23 mouse cellular contexts compared by ENCODE assay signal in the genomic region with DNA sequence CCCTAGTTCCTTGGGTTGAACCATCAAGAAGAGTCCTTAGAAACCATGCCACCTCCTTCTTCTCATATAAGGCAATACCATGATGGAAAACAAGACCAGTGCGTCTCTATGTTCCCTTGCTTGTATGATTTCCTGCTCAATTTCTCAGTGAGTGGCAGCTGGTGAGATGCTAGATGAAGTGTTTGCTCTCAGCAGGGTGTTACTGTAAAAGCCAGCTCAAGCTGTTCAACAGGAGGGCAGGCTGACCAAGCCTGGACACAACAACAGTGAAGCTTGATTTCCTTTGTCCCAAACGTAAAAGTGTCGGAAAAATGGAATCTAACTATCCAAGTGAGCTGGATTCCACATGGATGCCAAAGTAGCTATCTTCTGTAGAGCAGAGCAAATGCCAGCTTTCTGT.
A peak's percentile ranks its signal among the peaks of the same experiment; 100 is the strongest.
DNase-seq lines count a peak whose midpoint lies in the region; ATAC-seq and TF ChIP-seq lines count a peak whose summit lies in the region.
"Had no signal": no experiment of that assay in that cellular context is flagged by ENCODE, and none has a peak within 500 bp of the region (broad histone marks: within the 10 kb centered on the region; RNA-seq: fewer than 3 reads in every experiment).

No protein-coding gene starts in this region.

- no peak for ATAC-seq in midbrain, postnatal 0 days (ENCODE audit: low FRiP score)
- no peak for ATAC-seq in midbrain, embryonic 14.5 days (ENCODE audit: low FRiP score, low TSS enrichment)
- ATAC-seq: activated CD4-positive, CD25-positive, alpha-beta regulatory T cell, adult 4 months; forebrain, postnatal 0 days; intestine, embryonic 16.5 days had no signal

- H3K27ac ChIP-seq in midbrain, postnatal 0 days (ENCODE audit: low read depth, low read length): no peak overlapping the region
- no peak overlapping the region for H3K27ac ChIP-seq in midbrain, embryonic 14.5 days (replicated peaks; ENCODE audit: low read depth, low read length)
- H3K27ac ChIP-seq in cerebellum, adult 2 months (ENCODE audit: insufficient read depth, low read length): no peak overlapping the region; the same call in 1 of the 2 replicates
- H3K27ac ChIP-seq: limb, embryonic 13.5 days; lung, embryonic 15.5 days; neural tube, embryonic 13.5 days had no signal

- peak; percentile 13 for DNase-seq in midbrain, postnatal 0 days (ENCODE audit: low spot score)
- DNase-seq in midbrain, embryonic 14.5 days: no peak
- peak; percentile 67 to 85 for DNase-seq in cerebellum, adult 2 months
- DNase-seq in cerebellum, postnatal 14 days: peak; percentile 65 to 76
- no peak for DNase-seq in gastrocnemius, postnatal 4 days (ENCODE audit: low spot score in 2 of 2)
- DNase-seq in urinary bladder, postnatal 25 days (ENCODE audit: low spot score): no peak
- DNase-seq: adrenal gland, adult 2 months; B cell, adult 2 months; forebrain, postnatal 0 days; kidney, adult 9 months; kidney, postnatal 10 days; layer of hippocampus, adult 9-11 months; lung, postnatal 36 days; thymus, adult 2 months; thymus, postnatal 4 days had no signal

- H3K36me3 ChIP-seq in midbrain, postnatal 0 days (ENCODE audit: insufficient read depth, low read length): no peaks in the 10 kb centered on the region
- H3K36me3 ChIP-seq in midbrain, embryonic 14.5 days (ENCODE audit: control insufficient read depth, insufficient read depth, low read length): no peaks in the 10 kb centered on the region
- H3K36me3 ChIP-seq: lung, embryonic 15.5 days; neural tube, embryonic 13.5 days had no signal

- no peak overlapping the region for H3K4me2 ChIP-seq in midbrain, postnatal 0 days (ENCODE audit: low read depth, low read length, poor library complexity, severe bottlenecking)
- no peak overlapping the region for H3K4me2 ChIP-seq in midbrain, embryonic 14.5 days (ENCODE audit: low read length)
- H3K4me2 ChIP-seq: limb, embryonic 13.5 days; liver, embryonic 11.5 days; lung, embryonic 15.5 days; midbrain, embryonic 11.5 days; neural tube, embryonic 13.5 days had no signal

- H3K4me1 ChIP-seq in midbrain, postnatal 0 days (ENCODE audit: insufficient read depth, low read length): no peaks in the 10 kb centered on the region
- no peaks in the 10 kb centered on the region for H3K4me1 ChIP-seq in midbrain, embryonic 14.5 days (ENCODE audit: control insufficient read depth, insufficient read depth, low read length)
- H3K4me1 ChIP-seq in cerebellum, adult 2 months (ENCODE audit: control insufficient read depth, insufficient read depth, low read length): peaks cover 7% of the 10 kb centered on the region; the same call in 1 of the 2 replicates
- H3K4me1 ChIP-seq: limb, embryonic 13.5 days; lung, embryonic 15.5 days; neural tube, embryonic 13.5 days had no signal

- no peak for TF ChIP-seq CTCF in midbrain, postnatal 0 days (IDR thresholded peaks at IDR 0.05)
- TF ChIP-seq CTCF in cerebellum, adult 2 months (IDR thresholded peaks at IDR 0.05; ENCODE audit: borderline replicate concordance, insufficient read depth, low read depth, low read length): no peak

- WGBS in midbrain, postnatal 0 days: 85% methylated on average over 3 of the region's 3 CpGs
- WGBS in midbrain, embryonic 14.5 days: 87% methylated on average over 3 of the region's 3 CpGs
- WGBS in cerebellum, adult 2 months: 8% methylated on average over 3 of the region's 3 CpGs

- no peak overlapping the region for H3K9ac ChIP-seq in midbrain, postnatal 0 days (replicated peaks; ENCODE audit: low read length, poor library complexity, severe bottlenecking)
- H3K9ac ChIP-seq in midbrain, embryonic 14.5 days (replicated peaks; ENCODE audit: low read length): no peak overlapping the region
- H3K9ac ChIP-seq: forebrain, postnatal 0 days; limb, embryonic 13.5 days; lung, embryonic 15.5 days; neural tube, embryonic 13.5 days had no signal

- H3K27me3 ChIP-seq in midbrain, postnatal 0 days (ENCODE audit: insufficient read depth, low read length): no peaks in the 10 kb centered on the region
- H3K27me3 ChIP-seq in midbrain, embryonic 14.5 days (ENCODE audit: control insufficient read depth, insufficient read depth, low read length): no peaks in the 10 kb centered on the region
- no peaks in the 10 kb centered on the region for H3K27me3 ChIP-seq in cerebellum, adult 2 months (ENCODE audit: control insufficient read depth, insufficient read depth, low read length)
- H3K27me3 ChIP-seq: limb, embryonic 13.5 days; lung, embryonic 15.5 days; neural tube, embryonic 13.5 days had no signal

- no peak for TF ChIP-seq POLR2A in cerebellum, adult 2 months (IDR thresholded peaks at IDR 0.05; ENCODE audit: borderline replicate concordance, insufficient read depth, low read length)

- H3K9me3 ChIP-seq in midbrain, postnatal 0 days (ENCODE audit: low read length): no peaks in the 10 kb centered on the region
- no peaks in the 10 kb centered on the region for H3K9me3 ChIP-seq in midbrain, embryonic 14.5 days (ENCODE audit: control insufficient read depth, low read length)
- H3K9me3 ChIP-seq: limb, embryonic 13.5 days; lung, embryonic 15.5 days; neural tube, embryonic 13.5 days had no signal

- H3K4me3 ChIP-seq in midbrain, postnatal 0 days (ENCODE audit: low read depth, low read length): no peak overlapping the region
- H3K4me3 ChIP-seq in midbrain, embryonic 14.5 days (replicated peaks; ENCODE audit: low read depth, low read length): no peak overlapping the region
- no peak overlapping the region for H3K4me3 ChIP-seq in cerebellum, adult 2 months (replicated peaks; ENCODE audit: insufficient read depth, low read depth, low read length)
- H3K4me3 ChIP-seq: erythroblast, embryonic 14.5 days; limb, embryonic 13.5 days; lung, embryonic 15.5 days; neural tube, embryonic 13.5 days had no signal

Comparison
In these comparisons a context has a peak if more than half of its experiments do, and no peak if none do; other contexts are left out.
1. DNase-seq: peak in midbrain, postnatal 0 days (single experiment), cerebellum, adult 2 months (2 of 2) and cerebellum, postnatal 14 days (2 of 2); none in midbrain, embryonic 14.5 days (single experiment), gastrocnemius, postnatal 4 days (0 of 2) and urinary bladder, postnatal 25 days (single experiment).